Mouse (Mus musculus): ENCODE measurements around the gene Loxl1.
A peak's percentile ranks its signal among the peaks of the same experiment; 100 is the strongest.

Loxl1 gene

DNA sequence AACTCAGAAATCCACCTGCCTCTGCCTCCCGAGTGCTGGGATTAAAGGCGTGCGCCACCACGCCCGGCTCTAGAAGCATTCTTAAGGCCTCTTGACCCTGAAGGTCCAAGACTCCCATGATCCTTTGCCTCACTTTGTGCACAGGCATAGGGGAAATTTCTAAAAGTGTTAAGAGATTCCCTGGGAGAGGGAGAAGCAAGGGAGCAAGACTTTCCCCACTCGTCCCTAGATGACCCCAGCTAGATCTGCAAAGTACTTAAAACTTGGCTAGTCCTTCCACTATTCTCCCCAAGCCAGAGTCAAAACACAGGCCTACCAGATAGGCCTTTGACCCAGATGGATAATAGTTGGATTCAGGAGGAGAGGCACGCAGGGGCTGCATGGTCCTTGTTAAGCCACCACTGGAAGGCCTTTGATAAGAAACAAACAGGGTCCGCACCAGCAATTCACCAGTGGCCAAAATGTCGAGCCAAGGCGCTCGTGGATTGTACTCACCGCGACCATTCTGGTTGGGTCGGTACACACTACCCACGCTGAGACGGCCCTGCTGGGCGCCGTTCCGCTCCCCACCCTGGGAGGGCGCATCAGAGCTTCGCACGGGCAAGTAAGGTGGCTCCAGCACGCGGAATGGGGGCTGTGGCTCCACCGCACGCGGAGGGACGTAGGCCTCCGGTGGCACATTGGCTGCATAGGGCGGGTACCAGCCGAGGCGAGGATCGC is 1.6 kb downstream of the Loxl1 start:
- DNase-seq, result peak; percentile 71 to 77

DNA sequence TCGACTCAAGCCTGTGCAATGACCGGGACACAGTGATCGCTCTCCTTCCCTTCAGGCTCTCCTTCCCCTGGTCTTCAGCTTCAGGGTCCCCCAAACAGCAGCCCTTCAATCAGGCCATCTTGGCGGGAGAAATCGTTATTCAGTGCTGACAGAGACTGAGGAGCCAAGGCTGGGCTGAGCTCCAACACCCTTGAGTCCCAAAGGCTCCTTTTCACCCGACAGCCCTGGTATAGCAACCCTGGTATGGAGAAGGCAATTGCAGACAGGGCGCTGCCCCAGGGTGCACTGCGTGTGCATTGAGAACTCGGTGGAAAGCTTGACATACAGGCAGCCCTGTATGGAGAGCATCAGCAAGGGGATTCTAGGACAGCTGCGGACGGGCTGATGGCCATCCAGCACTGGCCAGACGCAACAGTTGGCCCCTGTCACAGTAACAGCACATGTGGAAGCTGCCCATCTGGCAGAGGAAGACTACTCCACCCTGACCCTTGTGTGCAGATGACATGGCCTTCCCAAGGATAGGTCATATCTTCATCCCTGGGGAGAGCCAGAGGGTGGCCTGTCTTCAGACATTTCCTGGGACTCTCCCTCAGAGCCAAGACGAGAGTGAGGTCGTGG is 2.8 kb downstream of the Loxl1 start:
- DNase-seq, result peak; percentile 63 to 72

DNA sequence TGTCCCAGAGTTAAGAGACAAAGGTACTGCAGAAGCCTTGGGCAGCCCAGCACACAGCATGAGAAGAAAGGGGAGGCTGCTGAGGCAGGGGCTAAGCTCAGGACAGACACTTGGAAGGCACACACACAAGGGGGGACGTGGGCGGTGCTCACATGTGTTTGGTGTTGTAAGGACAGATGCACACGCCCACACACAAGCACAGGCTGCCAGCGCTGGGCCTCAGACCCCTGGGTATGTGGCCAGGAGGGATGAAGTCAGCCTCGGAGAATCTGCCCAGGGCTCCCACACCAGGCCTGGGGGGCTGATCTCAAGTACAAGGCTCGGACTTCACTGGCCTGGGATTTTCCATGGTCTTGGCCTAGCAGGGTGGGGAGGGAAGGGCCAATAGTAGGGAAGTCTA is 4.6 kb downstream of the Loxl1 start:
- DNase-seq, result peak; percentile 57 to 77

DNA sequence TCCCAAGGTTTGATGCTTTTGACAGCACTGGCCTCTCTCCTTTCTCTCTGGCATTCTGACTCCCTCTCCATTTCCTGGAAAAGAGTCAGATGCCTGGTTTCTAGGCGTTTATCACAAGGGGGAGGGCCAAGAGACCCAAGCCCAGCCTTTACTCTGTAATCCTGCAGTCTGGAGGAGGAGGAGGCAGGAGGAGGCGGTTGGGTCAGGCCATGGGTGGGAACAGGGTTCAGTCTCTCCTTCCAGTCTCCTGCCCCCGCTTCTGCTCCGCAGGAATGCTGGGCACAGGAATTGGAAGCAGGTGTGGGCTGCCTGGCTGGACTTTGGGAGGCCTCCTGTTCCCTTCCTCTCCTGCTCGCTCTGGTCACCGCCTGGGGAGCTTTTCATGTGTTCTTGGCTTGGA is 7.3 kb downstream of the Loxl1 start:
- peak; percentile 62 to 80 for DNase-seq

DNA sequence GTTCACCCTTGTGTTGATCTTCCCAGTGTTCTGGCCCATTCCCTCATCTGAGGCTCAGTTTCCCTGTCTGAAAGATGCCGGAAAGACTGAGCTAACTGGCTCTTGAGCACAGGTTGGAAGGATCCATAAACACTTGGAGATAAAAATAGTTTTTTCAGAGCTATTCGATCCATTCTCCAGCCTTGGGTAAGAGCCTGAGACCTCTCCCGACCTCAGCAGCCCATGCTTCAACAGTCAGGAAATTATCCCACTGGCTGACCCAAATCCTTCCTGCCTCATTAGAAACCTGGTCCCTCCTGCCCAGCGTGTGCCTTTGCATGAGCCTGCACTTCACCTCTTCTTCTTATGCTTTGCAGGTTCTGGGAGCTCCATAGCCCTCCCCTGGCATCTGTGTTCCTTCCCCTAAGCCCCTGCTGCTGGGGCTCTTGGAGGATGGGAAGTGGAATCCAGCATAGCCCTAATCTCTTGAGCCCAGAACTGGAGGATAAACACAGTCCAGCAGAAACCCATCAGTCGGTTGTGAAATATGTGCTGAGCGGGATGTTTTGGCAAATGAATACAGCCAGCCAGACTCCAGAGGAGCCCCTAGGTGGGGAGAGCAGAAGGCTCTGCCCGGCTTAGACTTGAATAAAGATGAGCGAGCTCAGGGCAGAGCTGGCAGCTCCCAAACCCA is 9.3 kb downstream of the Loxl1 start:
- peak in 1 of 2 experiments; percentile 37 for DNase-seq

DNA sequence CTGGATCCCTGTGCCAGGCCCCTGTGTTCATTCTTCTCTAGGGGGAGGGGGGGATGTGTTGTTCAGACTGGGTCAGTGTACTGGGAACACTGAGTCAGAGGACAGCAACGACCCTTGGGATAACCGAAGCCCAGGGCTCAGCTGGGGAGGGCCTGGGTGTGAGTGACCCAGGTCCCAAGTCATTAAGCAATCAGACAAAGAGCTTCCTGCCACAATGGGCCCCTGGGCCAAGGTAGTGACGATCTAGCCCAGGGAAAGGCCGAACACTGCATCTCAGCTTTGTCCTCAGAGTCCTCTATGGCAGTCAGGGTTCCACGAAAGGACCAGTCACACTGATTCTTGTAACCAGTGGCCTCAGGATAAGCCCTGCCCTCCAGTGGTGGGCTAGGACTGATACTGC is 9.9 kb downstream of the Loxl1 start:
- no peak for DNase-seq

DNA sequence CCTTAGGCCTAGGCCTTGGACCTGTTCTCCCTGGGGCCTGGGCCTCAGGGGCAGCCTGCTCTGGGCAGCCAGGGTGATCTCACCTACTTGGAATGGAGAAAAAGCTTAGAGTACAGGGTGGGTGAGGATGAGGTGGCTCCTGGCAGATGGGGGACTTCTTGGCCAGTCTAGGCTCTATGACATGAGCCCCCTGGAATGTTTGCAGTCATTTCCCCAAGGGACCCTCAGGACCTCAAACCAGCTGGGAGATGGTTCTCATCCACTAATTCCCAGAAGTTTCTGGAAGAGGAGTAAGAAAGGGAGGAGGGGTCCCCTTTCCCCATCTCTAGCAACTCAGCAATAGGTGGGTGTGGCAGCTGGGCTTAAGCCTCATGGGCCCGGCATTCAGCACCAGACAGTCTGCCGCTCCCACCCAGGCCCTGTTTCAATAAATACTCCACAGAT is 13.6 kb downstream of the Loxl1 start:
- DNase-seq, result peak in 1 of 2 experiments; percentile 41

DNA sequence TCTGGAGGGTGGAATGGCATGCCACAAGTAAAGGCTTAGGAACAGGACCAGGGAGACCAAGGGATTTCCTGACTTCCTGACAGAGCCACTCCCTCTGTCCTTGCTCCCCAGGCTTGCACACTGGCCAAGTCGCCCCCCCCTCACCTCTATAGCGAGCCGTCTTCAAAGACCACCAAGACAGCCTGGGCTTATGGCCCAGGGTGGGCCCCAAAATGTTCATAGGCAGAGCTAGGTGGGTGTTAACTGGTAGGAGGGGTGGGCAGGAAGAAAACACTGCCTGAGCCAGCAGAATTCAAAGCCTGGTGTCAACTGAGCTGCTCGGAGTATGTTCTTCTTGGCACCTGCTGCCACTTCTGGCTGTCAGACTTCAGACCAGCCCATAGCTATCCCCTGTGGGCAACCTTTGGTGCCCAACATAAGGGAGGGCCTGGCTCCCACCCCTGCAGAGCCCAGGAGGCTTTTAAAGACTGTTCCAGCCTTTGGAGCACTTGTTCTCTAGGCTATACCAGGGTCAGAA is 15.0 kb downstream of the Loxl1 start:
- DNase-seq, result peak in 1 of 2 experiments; percentile 6

DNA sequence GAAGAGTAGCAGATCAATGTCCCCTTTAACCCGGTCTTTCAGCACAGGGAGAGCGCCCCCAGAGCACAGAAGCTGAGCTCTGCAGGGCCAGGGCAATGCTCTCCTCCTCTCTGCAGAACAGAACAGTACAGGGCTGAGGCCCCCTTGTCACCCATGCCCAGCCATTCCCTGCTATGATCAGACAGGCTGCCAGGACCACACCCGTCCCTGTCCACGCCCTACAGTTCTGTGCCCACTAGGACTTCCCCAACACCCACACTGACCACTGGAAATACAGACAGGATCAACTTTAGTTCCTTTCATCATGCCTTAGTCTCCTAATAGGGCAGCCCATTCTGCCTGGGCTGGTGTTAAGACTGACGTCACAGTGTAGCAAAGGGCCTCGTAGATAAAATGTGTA is 15.9 kb downstream of the Loxl1 start:
- no peak for DNase-seq

DNA sequence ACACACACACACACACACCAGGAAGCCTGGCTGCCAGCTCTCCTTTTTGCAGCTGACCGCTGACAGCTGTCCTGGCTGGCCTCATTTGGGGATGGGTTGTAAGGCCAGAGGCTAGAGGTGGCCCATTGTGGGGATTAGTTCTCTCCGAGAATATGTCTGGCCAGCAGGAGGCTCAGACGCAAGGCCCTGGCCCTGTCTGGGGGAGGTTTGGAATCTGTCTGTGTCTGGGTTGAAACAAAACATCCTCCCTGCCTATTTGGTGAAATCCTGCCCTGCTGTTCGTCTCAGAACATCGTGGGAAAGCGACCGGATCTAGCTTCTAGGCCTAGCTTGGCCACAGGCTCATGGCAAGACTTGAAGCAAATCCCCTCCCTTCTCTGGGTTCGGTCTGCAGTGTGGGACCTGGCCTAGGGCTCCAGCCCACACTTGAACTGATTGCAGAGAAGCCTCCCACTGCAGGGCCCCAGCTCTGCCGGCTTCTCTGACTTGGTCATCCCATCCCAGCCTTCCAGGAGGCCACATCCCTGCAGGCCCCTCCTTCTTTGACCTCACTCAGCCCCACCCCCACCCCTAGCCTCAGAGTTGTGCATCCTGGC is 17.1 kb downstream of the Loxl1 start:
- DNase-seq, result peak; percentile 80 to 87

DNA sequence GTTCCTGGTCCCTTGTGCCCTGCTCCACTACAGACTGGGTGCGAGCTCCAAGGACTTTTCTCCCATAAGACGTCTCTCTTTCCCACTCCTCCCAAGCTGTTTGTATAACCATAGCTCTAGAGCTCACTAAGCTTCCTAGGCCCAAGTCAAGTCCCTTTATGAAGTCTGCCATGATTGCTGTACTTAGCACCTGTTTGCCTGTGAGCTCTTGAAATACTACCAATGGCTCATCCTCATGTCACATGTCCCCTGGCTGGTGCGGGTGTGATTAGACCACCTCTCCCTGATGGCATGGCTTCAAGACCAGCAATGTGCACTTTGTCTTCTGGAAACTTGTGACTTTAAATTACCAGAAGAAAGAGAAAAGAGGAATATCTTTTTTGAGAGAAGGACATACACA is 17.6 kb downstream of the Loxl1 start:
- no peak for DNase-seq

DNA sequence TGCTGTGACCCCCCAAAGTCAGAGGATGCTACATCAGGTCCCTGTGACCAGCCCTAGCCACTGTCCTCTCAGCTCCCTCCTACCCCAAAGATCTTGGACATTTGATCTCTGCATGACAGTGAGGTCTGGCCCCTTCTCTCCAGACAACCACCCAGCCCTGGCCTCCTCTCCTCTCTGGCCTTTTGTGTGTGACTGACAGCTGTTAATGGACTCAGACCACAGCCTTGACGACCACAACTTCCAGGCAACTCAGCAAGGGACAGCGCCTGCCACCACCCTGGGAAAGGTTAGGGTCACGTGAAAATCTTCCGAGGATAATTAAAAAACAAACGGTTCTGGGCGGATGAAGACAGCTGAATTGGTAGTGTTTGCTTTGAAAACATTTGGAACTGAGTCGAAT is 18.5 kb downstream of the Loxl1 start:
- DNase-seq, result no peak

DNA sequence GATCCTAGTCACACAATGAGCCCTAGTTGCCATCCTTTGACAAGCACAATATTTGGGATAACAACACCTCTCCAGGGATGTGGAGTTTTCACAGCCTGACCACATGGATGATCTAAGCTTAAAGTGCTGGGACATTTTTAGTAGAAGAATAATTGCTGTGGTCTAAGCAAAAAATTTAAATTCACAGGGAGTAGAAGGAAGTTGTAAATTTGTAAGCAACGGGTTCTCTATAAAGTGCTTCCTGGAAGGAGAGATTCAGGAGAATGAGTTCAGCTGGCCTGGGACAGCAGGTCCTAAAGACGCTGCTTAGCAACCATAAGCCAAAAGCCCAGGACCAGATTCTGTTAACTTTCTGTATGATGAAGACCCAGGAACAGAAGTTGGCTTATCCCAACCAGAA is 23.1 kb downstream of the Loxl1 start:
- no peak for DNase-seq

DNA sequence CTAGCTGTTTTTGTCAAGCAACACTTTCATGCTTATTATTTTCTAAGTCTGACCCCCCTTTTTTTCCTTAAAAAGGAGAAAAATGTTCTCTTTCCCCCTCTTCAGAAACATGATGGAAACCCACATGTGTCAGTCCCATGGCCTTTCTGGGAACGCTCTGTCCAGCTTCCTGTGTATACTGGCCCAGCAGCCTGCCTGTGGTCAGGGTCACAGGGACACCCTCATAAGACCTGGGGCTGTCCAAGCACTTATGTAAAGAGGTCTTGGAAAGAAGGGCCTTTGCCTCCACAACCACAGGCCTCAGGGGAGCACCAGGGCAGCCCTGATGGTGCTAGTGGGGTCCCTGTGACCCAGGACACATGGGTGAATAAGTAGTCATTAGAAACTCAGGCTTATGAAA is 23.9 kb downstream of the Loxl1 start:
- peak; percentile 55 to 68 for DNase-seq

DNA sequence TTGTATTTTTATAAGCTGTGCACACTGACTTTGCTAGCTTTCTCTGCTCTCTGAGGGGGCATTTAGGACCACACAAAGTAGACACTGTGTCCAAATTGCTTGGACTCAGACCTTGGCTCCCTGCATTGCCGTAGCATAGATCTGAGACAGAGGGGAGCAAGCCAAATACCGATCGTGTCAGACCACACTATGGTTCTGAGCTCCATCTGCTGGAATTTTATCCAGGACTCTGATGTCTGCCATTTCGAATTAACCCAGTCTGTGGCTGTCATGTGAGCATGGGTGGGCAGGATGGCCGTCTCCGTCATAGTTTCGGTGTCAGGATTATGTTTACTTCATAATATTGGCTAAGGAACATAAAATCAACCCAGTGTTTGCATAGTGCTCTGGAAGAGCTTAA is 29.6 kb downstream of the Loxl1 start:
- DNase-seq, result no peak

DNA sequence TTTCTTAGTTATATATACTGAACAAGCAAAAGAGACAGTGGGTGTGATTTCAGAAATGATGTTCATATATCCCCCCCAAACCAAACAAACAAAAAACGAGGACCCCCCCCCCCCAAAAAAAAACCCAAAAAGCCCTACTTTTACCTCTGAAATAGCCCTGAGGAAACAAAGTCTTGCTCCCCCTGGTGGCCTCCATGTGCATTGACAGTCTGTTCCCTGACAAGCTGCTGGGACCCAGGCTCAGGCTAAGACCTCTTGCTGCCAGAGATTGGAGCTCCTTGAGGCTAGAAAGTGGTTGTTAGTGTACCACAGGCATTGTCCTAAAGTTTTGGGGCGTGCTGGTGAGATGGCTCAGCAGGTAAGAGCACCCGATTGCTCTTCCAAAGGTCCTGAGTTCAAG is 31.4 kb downstream of the Loxl1 start:
- peak; percentile 59 to 64 for DNase-seq

DNA sequence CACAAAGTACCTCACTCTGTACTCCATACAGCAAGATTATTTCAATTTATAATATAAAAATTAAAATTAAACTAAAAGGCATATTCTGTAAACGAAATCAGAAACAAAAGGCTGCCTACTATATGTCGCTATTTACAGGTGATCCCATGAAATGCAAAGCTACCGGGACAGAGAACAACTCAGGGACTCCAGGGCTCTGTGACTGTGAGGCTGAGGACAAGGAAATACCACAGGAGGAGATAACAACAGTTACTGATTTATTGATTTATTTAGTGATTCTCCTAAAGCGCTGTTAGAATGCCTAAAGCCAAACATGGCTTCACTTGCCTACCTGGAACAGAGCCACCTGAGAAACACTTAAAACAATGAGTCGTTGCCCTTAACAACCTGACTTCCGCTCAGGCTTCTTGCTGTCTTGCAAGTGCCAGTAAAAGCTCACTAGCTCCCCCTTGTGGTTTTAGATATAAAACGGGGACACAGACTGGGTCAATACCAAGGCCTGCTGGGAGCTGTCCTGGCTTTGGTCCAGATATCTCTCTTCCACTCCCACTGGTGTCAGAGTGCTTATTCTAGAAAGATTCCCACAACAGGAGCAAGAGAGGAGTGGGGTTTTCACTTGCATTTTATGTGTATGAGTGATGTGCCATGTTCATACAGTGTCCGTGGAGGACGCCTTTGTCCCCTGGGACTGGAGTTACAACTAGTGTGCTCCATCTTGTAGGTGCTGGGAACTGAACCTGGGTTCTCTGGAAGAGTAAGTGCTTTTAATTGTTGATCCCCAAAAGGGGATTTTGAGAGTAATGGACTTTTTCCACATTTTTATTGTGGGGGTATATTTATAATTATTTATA is 32.5 kb downstream of the Loxl1 start:
- peak; percentile 61 to 75 for DNase-seq

DNA sequence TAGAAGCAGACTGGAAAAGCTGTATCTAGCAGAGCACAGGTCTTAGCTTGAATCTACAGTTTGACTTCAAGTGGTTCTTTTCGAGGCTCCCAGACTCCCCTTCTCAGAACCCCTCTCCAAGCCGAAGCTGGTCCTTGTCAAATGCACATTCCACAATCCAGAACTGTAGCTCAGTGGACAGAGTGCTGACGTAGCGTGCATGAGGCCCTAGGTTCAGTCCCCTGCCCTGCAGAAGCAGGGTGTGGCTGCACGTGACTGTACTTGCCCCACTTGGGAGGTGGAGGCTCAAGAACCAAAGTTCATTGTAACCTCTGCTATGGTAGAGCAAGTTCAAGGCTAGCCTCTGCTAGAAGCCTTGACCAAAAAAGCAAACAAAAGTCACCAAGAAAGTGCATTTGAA is 33.2 kb downstream of the Loxl1 start:
- no peak for DNase-seq

DNA sequence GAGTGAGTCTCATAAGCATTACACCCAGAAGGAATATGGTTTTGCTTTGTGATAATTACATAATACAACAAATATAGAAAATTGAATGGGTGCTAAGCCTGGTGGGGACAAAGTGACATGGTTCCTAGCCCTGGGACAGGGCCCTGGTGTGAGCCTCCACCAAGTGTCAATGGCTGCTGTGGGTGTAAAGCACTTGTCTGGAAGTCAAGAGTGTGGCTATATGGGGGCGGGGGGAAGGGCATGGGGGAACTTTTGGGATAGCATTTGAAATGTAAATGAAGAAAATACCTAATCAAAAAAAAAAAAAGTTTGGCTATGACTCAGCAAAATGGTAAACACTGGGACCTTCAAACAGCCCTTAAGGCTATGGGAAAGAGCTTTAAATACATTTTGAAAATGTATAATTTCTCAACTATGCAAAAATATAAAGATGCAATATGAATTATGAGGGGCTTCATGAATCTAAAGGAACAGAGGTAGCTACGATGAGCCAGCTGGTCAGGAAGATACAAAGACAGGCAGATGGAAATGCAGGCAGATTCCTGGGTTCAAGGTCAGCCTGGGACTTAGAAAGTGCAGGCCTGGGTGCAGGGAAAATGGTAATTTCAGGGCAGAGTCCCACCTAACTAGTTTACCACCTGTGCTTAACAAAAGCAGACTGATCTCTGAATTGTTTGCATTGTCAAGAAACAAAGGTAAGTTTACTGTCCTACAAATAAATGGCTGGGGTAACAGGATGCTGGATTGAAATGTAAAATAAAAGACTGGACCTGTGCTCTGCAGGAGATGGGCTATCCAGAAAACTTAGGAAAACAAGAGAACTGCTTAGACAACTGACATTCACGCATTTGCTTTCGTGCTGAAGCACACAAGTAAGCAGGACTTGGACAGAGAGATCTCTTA is 33.9 kb downstream of the Loxl1 start:
- DNase-seq, result no peak

DNA sequence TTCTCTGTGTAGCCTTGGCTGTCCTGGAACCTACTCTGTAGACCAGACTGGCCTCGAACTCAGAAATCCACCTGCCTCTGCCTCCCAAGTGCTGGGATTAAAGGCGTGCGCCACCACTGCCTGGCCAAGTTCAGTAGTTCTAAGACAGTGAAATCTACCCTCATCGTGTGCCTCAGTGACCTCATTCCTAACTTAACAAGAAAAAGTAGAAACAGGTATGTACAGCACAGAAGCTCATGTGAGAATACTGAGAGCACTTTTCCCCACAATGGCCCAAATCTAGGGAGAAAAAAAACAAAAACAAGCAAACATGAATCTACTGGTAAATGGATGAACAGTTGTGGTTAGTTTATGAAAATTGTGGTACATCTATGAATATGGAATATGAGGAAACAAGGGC is 34.7 kb downstream of the Loxl1 start:
- no peak for DNase-seq

DNA sequence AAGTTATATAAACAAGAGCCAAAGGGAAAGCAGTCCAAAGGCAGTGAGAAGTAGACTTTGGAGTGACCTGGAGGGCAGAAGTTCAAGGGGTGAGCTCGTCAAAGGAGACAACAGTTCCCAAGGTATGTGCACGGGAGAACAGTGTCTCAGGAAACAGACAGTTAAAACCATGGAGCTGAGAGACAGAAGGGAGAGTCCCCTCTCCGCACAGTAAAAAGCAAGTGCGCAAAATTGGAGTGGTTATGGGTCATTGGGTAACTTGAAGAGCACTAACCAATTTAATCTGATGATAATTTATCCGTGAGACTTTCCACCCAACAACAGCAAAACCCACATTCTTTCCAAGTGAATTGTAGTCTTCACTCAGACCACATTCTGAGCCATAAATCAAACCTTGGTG is 36.6 kb downstream of the Loxl1 start:
- peak in 1 of 2 experiments; percentile 43 for DNase-seq

Data from kidney, postnatal 4 days (tissue).